Mouse (Mus musculus) gastrocnemius, postnatal 4 days (tissue): ENCODE results near the gene Syt8. TPM values are rescaled to one million over a fixed set of nuclear protein-coding genes. Genes with fewer than 3 reads are reported as not detected.

Source experiments
- DNase-seq, 2 experiments: peaks; one replicate each; pipeline ENCODE4 v3.0.0; 2021 to 2022; ENCODE audit warnings: low spot score in 2 of 2, mixed read lengths in 2 of 2
- total RNA-seq, 2 experiments: library from RNA; stranded (reverse); gene quantifications; 2 replicates each; pipeline ENCODE4 v1.2.3; 2021

Syt8 gene
- total RNA-seq, 2 experiments from 2014 or later, result not detected

DNA sequence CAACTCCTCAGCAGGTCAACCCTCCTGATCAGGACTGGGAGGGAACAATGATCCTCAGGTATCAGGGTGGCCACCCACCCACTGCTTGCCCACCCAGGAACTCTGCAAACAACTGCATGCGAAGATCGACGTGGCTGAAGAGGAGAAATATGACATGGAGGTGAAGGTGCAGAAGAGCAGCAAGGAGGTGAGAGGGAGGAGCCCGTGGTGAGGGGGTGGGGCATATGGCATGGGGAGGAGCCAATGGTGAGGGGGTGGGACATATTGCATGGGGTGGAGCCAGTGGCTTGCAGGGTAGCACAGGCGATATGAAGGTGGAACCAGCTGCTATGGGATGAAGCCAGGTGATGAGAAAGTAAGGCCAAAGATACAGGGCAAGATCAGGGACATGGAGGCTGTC is 8.8 kb downstream of the Syt8 start:
- peak in 1 of 2 experiments; percentile 7 for DNase-seq

DNA sequence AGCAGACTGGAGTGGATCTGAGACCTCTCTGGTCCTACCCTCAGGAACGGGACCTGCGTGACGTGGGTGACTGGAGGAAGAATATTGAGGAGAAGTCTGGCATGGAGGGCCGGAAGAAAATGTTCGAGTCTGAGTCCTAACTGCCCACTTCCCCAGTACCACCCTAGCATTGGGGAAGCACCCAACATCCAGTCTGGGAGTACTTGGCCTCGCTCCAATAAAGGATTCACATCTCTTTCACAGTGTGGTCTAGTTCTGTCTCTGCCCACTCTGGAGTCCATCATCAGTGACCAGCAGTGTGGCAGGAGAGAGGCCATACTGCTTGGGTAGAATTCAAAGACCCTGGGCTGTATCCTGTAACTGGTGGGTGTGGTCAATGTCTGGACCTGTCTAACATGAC is 9.5 kb downstream of the Syt8 start:
- DNase-seq, result peak in 1 of 2 experiments; percentile 6

DNA sequence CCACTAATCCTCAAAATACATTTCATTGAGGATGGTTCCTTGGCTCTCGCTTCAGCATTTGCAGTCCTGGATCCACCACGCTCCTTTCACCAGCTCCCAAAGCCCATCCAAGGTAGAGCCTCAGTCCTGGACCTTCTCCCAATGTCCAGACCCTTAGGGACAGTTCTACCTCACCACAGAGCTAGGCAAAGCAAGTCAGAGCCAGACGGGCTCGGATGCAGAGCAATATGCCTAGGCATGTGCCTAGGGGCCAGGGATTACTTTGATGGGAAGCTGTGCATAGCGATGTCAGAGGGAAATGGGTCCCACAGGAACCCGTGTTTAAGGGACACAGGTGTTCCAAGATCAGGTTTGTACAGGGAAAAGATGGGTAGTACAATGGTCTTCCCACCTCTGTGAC is 10.7 kb downstream of the Syt8 start:
- DNase-seq, result peak in 1 of 2 experiments; percentile 5

DNA sequence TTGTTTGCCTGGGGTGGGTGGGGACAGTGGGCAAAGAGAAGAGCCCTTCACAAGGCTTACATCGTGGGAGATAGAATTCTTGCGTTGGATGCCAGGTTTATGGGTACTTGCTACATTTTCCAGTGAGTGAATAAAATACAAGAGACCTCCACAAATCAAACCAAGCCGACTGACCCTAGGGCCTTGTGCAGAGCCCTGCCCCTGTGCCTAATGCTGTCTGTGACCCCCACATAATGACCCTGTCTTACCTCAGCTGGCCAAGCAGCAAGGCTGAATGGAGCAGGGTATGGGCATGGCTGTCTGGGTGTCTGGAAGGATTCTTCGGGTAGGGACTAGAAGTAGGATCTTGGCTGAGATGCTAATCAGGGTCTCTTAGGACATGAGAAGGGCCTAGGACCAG is 11.6 kb downstream of the Syt8 start:
- DNase-seq, result no peak

DNA sequence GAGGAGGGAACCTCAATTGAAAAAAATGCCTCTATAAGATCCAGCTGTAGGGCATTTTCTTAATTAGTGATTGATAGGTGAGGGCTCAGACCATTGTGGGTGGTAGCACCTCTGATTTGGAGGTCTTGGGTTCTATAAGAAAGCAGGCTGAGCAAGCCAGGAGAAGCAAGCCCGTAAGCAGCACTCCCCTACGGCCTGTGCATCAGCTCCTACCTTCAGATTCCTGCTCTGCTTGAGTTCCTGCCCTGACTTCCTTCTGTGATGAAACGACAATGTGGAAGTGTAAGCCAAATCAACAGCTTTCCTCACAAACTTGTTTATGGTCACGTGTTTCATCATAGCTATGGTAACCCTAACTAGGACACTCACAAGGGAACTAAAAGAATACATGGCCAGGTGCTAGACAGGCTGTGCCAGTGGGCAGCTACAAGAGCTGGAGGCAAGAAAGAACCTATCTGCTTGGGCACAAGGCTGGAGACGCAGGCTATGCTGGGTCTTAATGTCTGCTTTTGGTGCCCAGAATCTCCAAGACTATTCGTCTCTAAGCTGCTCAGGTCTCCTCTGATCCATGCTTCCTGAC is 14.5 kb downstream of the Syt8 start:
- no peak for DNase-seq

DNA sequence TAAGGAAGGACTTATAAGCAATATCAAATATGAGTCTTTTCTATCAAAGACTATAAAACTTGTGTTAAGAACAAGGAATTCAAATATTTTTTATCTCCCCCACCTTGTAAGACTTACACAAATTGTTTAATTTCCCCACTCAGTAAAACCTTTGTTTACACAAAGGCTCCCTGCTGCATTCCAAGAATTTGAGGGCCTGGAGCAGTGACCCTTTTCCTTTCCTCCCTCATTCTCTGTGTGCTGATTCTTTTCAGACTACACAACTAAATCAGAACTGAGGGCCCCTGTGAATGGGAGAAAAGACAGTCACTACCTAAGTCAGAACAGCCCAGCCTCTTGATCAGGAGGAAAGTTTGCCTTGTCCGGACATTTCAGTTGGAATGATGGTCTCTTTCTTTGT is 20.1 kb downstream of the Syt8 start:
- no peak for DNase-seq

DNA sequence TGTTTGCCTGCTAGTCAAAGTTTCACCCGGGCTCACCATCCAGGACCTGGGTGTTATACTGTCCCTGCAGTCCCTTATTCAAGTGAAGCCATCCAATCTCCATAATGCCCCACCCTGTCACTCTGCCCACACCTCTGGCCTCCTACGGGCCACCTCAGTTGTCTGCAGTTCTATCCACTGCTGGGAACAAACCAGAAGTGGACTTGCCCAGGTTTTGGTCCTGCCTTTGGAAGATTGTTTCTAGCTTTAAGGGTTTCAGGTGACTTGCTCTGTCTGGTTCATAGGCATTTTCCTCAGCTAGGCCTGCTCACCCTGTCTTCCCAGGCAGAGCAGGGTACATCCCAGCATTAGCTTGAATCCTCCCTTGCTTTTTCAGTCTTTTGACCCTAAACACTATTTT is 20.6 kb downstream of the Syt8 start:
- peak in 1 of 2 experiments; percentile 12 for DNase-seq

DNA sequence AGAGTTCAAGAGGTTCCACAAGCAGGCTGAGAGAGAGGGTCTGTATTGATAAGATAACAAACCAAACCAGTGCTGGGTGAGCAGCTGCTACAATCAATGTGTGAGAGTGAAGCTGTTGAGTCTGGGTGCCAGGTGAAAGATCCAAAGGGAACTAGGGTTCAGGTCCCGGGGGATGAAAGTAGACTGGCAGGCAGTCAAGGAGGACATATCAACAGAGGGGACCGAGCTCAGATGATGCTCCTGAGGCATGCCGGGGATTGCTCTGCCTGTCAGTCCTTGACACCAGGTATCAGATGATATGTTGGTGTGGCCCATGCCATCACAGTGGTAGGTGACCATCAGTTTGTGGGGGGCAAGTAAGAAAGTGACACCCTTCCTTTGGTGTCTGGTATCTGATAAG is 22.2 kb downstream of the Syt8 start:
- no peak for DNase-seq

DNA sequence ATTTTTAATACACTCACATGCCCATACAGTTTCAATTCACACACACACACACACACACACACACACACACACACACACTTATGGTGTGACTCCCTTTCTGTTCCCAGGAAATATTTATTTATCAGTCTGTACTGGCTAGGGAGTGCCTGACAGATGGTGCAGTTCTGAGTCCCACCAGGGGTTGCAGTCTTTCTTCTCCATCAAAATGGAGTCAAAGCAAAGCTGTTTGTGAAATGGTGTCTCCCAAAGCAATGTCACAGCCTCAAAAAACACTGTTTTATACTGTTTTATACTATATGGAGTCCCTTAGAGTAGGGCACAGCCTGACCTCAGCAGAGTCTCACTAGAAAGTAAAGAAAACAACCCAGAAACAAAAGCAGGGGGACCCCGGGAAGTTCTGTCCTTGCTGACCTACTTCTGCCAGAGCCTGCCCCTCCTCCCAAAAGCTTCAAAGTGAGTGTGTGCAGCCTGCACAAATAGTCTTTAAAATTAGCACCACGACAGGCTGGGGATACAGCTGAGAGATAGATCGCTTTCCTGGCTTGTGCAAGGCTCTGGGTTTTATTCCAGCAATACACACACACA is 22.7 kb downstream of the Syt8 start:
- no peak for DNase-seq

DNA sequence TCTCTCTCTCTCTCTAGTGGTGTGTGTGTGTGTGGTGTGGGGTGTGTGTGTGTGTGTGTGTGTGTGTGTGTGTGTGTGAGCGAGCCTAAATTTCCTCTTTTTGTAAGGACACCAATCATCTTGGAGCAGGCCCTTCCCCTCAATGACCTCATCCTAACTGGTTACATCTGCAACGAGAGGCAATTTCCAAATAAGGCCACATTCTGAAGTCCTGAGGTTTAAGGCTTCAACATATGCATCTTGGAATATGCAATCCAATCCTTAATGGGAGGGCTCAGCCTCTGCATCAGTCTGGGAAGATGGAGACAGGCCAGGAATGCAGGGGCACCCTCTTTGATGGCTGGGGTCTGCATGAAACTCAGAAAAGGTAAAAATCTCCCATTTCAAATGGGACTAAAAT is 23.4 kb downstream of the Syt8 start:
- peak in 1 of 2 experiments; percentile 13 for DNase-seq

DNA sequence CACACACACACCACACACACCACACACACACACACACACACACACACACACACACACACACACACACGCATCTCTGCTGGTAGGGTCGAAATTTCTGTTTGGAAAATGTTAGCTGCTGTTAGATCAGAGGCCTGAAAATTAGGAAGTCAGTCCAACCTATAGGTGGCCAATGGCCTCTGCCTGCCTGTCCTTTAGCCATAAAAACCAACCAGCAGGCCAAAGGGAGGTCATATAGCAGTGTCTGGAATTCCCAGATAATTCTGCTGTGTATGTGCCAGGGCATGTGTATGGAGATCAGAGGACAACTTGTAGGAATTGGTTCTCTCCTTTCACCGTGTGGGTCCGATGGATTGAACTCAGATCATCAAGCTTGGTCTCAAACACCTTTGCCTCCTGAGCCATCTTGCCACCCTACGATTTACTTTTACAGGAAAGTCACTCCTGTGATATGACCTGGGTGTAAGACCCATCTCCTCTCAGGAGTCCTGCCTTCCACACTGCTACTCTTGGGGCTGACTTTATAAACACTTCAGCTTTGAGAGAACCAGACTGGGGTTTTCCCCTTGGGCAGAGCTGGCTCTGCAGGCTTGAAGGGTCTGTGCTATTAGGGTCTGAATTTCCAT is 24.1 kb downstream of the Syt8 start:
- peak in 1 of 2 experiments; percentile 7 for DNase-seq

DNA sequence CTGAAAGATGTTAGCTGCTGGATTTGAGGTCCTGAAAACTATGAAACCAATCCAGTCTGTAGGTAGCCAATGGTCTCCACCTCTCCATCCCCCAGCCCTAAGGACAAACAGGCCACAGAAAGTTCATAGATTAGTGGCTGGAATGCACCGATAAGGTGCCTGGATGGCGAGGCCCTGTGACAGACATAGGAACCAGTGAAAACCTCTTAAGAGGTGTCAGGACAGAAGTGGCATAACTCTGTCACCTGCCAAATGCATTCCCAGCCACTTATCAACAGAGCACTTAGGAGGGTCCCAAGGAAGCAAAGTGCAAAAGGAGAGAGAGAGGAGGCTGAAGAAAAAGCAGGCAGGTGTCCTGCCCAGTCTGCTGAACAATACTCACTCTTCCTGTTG is 24.6 kb downstream of the Syt8 start:
- DNase-seq, result peak in 1 of 2 experiments; percentile 9

DNA sequence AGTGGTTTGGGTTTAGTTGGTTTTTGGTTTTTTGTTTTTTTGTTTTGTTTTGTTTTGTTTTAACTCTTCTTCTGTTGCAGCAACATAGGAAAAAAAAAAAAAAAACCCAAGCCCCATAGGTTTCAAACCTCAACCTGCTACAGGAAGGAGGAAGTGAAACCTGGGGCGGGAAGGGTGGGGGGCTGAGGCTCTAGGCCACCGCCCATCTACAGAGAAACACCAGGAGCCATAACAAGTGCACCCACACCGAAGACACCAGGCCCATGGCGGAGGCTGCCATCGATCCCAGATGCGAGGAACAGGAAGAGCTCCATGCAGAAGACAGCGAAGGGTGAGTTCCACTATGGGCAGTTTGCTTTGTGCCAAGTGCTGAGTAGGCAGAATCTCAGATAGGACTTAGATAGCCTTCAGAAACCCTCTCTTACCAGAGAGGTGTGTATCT is 26.0 kb downstream of the Syt8 start, which contains the start of gene Lsp1:
Gene Lsp1 (plus strand): TSS at position 174 of the 442 bp plus-strand sequence.
- DNase-seq, result no peak

DNA sequence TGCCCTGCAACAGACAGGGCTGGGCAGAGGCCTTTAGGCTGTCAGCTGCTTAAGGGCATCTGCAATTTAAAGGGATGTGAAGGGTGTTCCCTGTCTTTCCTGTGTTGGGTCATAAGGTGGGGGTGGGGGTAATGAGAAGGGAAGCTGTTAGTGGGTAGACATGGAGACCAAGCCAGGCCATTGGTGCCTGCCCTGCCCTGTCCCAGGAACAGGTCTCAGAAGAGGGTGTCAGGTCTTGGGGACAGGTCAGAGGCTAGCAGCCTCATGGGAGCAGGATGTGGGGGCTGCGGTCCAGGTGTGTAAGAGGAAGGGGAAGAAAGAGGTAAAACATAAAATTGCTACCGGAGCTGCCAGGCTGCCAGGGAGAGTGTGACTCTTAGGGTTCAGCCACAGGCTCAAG is 26.8 kb downstream of the Syt8 start:
- no peak for DNase-seq

DNA sequence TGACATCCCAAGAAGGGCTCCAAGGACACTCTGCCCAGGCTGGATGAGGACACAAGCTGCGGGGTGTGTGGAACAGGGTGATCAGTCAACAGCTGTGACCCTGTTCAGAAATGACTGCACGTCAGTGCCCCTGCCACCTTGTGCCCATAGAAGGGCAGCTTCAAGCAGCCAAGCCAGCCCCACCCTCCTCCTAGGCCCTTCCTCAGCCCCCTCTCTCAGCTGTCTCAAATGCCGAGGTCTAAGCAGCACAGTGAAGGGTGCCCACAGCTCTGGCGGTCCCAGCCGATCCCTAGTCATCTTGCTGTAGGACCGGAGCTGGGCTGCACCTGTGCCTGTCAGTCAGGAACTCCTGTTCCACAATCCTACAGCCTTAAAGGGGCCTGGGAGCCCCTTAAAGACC is 27.5 kb downstream of the Syt8 start:
- DNase-seq, result no peak

DNA sequence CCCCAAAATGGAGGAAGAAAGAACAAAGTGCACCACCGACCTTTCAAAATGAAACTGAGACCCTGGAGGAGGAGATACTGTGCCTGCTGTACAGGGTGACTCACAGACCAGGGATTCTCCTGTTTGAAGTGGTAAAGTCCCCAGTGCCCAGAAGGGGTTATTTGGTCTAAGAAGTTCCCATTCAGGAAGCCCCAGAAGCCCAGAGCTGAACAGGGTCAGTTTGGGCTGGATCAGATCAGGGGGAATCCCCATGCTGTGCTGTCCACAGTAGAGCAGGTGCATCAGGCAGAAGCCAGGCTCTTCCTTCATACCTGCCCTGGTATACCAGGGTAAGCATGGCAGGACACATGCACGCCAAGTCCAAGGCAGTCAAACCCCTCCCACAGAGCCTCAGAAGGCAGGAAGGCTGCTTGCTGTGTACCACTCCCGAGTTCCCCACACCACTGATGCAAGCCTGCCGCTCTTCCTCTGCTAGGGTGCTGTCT is 28.0 kb downstream of the Syt8 start:
- DNase-seq, result no peak

DNA sequence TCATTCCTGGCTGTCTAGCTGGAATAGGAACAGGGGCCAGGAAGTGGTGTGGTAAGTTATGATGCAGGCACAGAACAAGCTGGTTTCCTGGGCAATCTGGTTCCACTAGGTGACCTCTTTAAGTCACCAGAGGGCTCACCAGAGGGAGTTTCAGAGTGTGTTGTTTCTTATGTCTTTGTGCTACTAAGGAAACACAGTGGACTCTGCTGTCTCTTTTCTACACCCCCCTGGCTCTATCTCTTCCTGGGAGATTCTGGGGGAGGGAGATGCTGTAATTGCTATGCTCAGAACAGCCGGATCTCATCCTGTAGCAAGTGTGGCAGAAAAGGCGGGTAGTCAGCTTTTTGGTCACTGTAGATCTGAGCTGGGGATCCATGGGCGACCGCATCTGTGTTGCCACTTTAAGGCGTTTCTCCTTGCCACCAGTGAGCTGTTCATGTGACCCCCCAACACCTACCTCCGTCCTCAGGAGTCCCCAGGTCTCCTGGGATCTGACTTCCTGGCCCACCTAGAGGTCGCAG is 35.6 kb downstream of the Syt8 start:
- no peak for DNase-seq

DNA sequence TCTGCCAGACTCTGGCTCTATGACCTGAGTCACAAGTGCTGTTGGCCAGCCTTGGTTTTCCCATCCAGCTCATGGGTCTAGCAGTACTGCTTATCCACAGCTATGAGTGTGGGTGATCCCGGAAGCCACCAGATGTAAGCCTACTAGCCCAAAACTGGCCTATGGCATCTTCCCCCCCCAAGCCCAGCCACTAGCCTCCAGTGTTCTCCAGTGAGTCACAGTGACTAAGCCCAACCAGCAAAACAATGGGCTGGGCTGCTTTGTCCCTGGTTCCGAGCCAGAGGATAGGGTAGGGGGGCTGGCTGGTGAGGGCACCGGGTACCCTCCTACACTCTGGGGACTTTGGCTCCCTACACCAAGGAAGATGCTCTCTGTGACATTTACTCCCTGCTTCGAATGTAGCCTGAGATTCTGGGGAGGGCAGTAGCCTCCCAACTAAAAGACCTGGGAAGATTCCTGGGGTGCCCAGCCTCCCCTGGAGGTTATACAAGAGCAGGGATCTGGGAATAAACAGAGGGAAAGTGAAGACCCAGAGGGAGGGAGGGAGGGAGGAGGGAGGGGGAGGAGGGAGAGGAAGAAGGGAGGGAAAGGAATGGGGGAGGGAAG is 36.3 kb downstream of the Syt8 start:
- DNase-seq, result peak in 1 of 2 experiments; percentile 76

DNA sequence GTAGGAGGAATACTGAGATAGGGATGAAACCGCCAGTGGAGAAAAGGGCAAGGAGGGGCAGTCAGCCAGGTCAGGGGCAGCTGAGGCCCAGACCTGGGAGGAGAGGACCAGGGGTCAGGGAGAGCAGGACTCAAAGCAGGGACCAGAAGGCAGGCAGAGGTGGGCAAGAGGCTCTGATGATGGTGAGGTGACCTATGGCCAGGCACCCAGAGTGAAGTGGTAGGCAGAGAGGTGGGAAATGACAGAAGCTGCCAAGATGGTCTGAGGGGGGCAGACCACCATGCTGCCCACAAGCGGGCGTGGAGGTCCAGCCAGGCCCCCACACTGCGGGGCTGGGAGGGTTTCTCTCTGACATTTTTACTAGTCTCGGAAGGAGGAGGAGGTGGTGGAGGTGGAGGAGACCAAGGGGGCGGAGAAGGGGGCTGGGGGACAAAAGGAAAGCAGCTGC is 36.8 kb downstream of the Syt8 start:
- DNase-seq, result no peak

DNA sequence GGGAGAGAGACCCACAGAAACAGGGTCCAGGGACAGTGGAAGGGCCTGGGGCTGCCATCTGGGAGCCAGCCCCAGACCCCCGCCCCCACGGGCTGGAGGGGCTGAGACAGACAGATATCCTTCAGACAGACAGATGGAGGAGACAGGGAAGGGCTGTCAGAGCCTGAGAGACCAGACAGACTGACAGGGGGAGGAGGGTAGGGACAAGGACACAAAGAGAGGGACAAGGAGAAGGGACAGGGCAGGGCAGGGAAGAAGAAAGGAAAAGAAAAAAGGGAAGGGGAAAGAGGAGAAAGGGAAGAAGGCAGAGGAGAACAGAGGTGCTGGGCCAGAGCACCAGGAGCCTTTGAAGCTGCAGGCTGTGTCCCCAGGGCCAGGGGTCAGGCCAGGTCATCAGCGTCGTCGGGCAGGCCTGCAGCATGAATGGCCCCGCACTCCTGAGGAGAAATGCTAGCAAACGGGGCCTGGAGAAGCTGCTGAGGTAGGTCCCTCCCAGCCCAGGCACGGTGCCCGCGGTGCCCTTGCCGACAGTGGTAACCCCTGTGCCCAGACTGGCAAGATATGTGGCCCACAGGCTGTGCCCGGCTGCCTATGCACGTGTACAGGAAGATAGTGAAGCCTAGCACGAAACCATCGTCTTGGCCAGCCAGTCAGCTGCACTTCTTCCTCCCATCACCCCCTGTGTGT is 37.4 kb downstream of the Syt8 start:
- DNase-seq, result no peak

DNA sequence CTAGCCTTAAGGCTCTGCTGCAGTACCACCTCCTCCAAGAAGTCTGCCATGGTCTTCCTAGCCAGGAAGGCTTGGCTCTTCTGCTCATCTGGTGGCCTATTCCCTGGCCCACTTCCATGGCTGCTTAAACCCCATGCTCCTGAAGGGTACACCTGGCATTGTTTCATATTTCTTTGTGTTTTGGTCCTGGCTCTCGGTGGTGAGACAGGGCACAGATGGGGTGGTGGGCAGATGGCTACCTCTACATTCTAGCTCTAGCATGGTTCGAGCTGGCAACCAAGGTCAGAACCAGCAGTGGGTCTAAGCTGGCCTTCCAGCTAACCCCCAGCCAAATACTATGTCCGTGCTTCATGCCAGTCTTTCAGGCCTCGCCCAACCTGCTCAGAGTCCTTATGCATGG is 38.3 kb downstream of the Syt8 start:
- no peak for DNase-seq
